Mouse (Mus musculus) right cerebral cortex, adult 2 months (tissue): ENCODE data around the gene Tmem220.
"Not testable (repeated sequence)": the region's sequence is repeated elsewhere in the genome, so short reads cannot be mapped to it uniquely, and the experiment has no call there.

Source experiments
- DNase-seq, 2 experiments: peaks; one replicate each; pipeline ENCODE4 v3.0.0; 2021 to 2022; ENCODE audit warnings: low spot score in 2 of 2

Gene Tmem220

DNA sequence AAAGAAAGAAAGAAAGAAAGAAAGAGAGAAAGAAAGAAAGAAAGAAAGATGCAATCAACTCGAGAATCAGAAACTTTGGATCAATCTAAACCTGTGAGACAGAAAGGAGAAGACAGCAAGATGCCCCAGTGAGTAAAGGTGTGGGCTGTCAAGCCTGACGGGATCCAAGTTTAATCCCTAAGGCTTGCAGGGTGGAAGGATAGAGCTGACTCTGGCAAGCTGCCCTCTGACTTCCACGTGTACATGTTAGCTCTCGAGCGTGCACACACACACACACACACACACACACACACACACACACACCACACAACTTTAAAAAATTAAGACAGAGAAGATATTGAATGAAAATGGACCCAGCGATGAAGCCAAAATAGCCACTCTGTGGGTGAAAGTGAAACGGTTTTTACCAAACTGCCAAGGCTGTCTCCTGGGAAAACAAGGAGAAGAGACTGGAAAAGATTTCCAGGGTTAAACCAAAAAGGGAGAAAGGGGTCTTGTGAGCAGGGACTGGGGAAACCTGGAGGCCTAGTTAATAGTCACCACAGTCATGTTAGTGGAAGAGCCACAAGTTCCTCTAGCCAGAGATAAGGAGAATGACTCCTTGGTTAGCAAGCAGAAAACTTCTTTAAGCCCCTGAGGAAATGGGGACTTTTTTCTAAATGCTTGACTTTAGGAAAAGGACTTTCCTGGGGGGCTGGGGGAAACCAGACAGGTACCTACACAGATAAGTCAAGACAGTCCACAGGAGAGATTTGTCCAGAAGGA lies 5.1 kb upstream of the Tmem220 start:
- no peak for DNase-seq

DNA sequence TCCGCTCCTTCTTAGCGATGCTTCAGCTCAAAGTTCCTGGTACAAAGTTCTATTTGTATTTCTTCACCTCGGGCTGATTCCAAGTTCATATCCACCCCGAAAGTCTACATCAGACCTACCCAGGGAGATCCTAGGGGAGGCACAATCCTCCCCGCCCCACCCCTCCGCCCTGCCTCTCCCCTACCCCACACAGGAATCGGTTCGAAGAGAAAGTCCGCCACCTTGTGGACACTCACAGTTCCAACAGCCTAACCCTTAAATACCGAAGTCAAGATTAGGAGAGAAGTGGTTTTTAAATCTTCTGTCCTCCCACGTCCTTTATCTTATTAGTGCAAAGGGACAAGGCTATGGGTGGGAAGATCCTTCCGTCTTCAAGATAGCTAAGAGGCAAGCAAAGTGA lies 4.0 kb upstream of the Tmem220 start:
- DNase-seq, result peak; percentile 62 to 75

DNA sequence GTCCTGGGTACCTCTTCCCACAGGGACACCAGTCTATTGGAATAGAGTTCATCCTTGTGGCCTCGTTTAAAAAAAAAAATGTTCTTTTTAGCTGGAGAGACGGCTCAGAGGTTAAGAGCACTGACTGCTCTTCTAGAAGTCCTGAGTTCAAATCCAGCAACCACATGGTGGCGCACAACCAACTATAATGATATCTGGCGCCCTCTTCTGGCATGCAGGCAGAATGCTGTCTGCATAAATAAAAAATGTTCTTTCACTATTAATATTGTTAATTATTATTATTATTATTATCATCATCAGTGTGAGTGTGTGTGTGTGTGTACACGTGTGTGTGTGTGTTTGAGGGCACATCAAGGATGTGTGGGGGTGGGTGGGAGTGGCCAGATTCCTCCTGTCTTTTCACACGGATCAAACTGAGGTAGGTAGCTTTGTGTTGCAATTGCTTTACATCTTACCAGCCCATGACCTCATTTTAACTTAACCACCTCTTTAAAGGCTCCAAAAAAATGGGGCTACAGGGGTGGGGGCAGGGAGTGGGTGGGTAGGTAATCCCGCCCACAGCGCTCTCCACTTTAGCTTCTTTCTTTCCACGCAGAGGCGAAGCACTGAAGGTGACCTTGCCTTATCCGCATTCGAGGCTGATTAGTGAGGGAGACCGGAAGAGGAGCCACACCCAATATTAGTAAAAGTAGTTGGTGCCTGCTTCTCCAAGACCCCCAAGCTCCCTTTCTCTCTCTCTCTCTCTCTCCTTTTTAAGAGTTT lies 2.4 kb upstream of the Tmem220 start:
- DNase-seq, result no peak

DNA sequence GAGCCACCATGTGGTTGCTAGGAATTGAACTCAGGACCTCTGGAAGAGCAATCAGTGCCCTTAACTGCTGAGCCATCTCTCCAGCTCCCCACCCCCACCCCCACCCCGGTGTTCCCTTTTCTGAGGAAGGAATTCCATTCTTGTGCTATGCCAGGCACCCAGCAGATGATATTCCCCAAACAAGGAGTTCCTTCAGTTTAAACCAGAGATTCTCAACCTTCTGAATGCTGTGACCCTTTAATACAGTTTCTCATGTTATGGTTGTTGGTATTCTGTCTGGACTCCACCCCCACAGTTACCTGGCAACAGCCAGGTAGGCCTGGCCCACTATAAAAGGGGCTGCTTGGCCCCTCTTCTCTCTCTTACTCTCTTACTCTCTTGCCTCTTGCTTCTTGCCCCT lies 1.8 kb upstream of the Tmem220 start:
- DNase-seq, result not testable (repeated sequence)

DNA sequence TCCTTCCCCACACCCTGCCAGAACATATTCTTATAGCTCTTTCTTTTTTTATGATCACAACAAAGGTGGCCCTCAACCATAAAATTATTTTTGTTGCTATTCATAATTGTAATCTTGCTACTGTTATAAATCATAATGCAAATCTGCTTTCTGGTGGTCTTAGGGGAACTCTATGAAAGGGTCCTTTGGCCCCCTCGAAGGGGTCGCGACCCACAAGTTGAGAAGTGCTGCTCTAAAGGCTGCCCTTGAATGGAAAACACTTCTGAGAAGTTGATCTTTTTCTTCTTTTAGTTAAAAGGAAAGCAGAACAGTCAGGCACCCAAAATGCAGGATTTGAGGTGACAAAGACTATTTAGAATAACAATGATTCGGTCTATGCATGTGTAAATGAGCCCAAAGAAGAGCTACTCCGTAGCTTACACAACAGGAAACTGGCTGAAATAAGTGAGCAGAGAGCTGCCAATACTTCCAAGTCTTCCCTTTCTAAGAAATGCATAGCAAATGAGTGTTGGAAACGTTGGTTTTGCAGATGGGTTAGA lies 1.1 kb upstream of the Tmem220 start:
- DNase-seq, result no peak

DNA sequence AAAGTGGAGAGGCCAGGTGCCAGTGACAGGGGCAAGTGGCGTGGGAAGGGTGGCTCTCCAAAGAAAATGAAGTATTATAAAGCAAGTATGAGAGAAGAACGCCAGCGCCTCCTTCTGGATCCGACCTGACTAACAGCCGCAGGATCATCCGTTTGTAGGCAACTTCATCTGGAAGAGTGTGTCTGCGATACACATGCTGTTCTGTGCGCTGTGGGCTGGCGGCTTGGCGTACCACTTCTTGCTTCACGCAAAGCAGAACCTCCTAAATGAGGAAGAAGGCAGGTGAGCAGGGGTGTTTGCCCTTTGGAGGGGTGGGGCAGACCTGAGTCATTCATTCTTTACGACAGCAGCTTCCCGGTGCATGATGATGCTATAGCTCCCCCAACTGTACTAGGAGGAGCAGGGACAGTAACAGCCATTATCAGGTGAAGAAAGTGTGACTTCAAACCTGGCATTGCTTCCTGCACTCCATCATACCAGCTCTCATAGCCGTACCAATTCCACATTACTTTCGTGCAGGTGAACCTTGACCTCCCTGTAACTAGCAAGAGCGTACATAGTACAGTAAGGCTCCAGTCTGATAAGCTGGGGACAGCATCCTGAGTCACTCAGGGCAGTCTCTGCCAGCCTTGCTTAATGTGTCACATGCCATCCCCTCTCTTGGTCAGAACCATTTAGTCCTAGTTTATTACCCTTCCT lies 6.1 kb downstream of the Tmem220 start:
- DNase-seq, result no peak

DNA sequence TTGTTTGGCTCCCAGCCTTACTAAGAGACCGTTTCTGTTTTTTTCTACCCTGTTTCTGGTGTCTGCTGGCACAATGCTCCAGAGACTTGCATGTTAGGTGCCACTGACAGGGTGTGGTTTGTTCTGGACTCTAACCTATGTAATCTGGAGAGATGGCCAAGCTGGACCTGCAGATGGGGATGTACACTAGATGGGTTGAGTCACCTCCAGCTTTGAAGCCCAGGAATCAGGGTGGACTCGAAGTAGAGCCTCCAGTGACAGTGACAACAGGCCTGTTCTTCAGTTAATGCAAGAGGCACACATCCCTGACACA lies 6.6 kb downstream of the Tmem220 start:
- DNase-seq, result no peak

DNA sequence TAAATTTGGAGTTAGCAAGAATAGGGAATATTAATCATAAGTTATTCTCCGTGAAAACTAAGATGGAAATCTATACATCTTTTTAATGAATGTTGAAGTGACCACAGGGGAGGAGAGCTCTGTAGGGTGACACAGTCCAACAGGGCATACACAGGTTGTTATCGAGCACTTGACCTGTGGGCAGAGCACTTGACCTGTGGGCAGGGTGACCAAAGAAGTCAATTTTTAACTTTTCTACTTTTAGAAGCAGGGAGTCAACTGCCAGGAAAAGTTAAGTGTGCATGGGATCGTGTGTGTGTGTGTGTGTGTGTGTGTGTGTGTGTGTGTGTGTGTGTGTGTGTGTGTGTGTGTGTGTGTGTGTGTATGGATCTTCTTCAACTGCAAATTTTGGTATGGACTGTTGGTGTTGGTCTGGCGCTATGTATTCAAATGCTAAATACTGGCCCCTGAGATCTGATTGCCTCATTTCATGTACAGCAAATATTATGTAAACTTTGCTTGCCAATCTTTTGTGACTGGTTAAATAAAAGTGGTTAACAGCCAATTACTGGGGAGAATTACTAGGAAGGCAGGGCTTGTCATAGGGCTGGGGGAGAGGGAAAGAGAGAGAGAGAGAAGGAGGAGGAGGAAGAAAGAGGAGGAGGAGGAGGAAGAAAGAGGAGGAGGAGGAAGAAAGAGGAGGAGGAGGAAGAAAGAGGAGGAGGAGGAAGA lies 10.0 kb downstream of the Tmem220 start:
- DNase-seq, result no peak

DNA sequence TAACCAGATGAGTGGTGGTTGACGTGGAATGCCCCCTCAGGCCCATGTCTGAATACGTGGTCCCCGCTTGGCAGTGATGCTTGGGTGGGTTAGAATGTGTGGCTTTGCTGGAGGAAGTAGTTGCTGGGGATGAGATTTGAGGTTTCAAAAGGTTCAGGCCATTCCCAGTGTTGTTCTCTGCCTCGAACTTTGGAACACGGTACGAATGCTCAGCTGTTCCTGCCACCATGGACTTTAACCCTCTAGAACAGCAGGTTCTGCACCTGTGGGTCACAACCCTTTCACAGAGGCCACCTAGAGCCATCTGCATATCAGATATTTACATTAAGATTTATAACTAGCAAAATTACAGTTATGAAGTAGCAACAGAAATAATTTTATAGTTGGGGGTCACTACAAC lies 11.3 kb downstream of the Tmem220 start:
- no peak for DNase-seq

DNA sequence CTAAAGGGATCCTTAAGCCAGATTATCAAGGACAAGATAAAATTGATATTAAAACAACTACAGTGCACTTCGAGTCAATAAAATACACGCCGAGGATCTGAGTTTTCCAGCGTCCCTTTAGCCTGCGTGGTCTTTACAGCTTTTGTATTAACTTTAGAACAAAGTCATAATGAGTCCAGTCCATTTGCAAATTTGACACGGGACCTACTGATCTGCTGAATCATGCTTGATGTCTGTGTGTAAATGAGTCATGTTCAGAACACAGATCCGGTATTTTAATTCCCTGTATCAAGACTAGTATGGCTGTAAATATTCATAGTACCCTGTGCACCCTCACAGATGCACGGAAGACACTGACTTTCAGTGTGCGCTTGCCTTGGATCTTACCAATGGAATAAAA lies 11.9 kb downstream of the Tmem220 start:
- DNase-seq, result no peak

DNA sequence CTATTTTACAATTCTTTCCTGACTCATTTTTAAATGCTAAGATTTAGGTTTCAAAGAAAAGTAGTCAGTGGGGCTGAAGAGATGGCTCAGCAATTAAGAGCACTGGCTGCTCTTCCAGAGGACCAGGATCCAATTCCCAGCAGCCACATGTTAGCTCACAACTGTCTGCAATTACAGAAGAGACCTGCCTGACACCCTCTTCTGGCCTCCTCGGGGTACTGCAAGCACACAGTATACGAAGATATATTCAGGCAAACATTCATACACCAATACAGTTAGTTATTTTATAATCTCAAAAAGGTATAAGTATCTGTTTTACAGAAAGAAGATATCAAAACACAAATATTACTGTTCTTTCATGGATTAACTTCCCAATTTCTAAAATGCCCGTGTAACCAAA lies 14.8 kb downstream of the Tmem220 start:
- DNase-seq, result no peak

DNA sequence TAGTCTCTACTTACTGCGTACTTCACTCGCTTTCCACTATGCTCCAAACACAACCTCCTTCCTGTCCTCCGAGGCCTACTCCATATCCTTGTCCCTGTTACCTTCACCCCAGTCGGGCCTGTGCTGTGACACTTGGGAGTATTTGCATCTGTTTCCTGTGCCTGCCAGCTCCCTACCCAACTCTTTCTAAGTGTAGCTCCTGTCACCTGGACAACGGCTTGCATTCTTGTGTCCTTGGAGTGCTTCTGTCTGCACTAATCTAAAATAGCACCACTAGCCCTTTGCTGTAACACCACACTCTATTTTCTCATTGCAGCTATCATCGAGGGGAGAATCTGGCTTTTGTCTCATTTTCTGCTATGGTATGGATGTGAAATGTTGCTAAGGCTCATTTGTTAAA lies 15.5 kb downstream of the Tmem220 start:
- no peak for DNase-seq

DNA sequence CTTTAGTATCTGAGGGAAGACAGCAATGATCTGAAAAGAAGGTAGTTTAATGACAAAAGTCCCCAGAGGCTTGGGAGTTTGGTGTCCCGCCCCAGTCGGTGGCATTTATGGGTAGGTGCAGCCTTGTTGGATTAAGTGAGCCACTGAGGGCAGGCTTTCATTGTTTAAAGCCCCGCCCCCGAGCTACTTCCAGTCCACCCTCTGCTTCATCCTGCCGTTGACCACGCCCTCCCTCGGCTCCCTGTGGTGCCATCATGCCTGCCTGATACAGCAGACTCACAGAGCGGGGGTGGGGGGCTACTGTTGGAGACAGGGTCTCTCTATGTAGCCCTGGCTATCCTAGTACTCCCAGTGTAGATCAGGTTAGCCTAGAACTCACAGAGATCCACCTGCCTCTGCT lies 18.1 kb downstream of the Tmem220 start:
- DNase-seq, result no peak

DNA sequence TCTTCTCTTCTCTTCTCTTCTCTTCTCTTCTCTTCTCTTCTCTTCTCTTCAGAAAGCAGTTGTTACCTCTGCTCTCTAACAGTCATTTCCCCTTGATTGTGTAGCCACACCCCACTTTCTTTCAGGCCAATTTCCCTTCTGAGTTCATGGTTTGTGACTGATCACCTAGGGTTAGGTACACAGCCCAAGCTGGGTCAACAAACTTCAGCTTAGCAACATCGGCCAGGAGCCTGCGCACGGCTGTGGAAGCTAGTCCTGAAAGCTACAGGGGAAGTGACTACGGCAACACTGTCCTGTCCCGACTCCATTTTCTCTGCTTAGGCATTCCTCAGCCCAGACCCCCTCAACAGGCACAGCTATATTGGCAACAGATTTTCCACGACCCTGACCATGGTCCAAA lies 20.0 kb downstream of the Tmem220 start:
- no peak for DNase-seq

DNA sequence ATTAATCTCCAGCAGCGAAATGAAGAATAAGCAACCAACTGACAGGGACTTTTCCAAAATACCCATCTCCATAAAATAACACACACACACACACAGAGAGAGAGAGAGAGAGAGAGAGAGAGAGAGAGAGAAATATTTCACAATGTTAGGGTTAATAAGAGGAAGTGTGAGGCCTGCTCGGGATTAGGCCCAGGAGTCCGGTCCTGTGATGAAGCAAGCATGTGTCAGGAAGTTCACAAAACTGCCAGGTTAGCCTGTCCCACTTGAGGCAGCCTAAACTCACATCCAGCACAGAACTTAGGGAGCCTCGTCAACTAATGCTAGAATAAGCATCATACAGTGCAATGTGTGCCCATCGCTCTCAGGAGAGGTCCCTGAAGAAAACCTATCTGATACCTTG lies 22.2 kb downstream of the Tmem220 start:
- no peak for DNase-seq

DNA sequence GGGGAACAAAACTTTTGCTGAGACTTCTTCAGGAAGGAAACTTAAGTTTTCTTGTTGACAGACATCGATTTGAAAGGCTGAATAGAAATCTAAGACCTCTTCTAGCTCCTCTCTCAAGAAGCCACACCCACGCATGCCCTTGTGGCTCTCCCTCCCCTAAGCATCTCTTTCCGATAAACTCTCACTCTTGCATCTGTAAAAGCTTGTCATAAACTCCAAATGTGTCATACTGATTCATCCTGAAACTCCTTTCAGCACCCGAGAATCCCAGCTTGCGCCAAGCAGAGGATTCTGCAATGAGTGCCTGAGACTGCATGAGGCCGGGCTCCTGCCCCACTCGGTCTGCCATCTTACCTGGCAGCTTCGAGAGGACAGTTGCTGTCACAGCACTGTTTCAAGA lies 23.5 kb downstream of the Tmem220 start:
- no peak for DNase-seq

DNA sequence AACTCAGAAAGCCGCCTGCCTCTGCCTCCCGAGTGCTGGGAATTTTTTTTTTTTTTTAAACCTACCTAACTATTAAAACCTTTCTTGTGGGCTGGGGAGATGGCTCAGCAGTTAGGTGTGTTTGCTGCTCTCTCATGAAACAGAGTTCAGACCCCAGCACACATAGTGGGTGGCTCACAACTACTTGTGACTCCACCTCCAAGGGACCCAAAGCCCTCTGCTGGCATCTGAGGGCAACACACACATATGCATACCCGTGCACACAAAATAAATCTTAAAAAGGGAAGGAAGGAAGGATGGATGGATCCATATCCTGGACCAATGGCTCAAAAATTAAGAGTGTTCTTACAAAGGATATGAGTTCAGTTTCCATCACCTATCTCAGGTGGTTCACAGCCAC lies 24.3 kb downstream of the Tmem220 start:
- DNase-seq, result no peak

DNA sequence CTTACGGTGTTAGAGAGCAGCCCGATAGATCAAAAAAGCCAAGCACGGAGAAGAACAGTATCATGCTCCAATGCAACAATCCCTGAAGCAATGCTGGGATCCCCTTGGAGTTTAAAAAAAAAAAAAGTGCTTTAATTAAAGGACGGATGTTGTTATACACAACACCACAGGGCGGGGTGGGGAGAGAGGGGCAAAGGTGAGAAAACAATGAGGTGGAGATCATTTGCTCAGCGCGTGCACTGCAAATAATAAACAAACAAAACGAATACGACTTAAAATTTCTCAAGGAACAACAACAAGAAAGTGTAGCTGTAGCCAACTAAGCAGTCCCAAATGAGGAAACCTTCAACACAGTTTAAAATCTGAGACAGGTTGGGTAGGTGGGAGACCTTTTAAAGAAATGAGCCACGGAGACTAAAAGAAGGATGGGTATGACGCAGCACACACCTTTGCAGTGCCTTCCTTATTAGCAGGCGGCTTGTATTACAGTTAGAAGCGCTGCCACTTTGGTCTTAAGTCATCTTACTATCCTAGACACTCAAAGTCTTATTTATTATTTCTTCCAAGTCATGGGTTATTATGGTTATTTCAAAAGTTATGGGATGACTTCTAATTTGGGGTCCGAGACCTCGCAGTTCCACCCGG lies 26.8 kb downstream of the Tmem220 start:
- DNase-seq, result no peak

DNA sequence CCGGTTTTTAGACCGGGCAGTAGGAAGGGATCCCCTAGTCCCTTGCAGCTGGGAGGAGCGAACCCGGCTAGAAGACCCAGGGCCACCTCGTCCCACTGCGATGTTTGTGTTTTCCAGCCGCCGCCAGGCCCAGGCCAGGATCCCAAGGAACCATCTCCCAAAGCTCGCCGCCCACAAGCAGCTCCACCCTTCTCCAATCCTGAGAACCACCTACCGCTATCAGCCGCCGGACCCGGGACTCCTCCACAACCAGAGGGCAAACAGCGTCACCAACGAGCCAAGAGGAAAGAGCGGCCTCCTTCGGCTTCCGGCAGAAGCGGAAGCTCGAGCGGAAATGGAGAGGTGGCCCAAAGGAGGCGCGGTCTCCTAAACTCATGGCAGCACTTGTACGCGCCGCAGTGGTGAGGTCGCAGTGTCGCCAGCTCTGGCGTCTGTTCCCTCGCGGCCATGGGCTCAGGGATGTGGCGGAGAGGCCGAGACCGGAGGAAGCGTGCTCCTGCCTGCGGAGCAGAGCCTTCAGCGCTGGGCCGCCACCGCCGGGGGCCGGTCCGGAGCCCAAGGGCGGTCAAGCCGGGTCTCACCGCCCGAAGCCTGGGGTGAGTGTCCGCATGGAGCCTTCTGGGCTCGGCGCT lies 27.5 kb downstream of the Tmem220 start, which contains the start of the genes Adprm and Sco1:
TSS of gene Adprm (minus strand) at position 274 of the 632 bp plus-strand sequence.
TSS of gene Sco1 (plus strand) at position 350 of the 632 bp plus-strand sequence.
- peak; percentile 91 for DNase-seq

DNA sequence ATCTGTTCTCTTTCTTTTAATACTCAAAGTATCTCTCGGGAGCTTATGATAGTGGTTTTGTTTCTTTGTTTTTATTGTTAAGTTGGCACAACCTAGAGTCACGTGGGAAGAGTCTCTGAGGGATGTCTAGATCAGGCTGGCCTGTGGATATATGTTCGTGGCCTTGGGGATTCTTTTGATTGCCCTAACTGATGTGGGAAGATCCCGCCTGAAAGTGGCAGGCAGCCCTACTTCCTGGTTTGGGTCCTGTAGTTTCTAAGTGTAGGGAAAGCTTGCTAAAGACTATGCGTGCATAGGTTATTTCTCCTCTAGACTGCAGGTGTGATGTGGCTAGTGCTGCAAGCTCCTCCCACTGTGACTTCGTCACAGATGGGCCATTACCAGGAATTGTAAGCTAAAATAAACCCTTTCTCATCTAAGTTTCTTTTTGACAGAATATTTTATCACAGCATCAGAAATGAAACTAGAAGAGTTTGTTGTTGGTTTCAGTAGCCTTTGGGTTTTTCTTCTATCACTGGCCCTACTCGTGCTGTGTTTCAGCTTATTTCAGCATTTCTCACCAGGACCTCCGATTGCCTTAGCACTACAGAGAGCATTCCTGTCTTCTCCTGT lies 29.9 kb downstream of the Tmem220 start:
- no peak for DNase-seq
